Mouse (Mus musculus): ENCODE measurements around the gene Gipc3. TPM values are rescaled to one million over a fixed set of nuclear protein-coding genes. Genes with fewer than 3 reads are reported as not detected.

Gene Gipc3
- total RNA-seq, 2 experiments from 2014 or later: 1.7 to 1.8 TPM

GRCm38 (mm10) chr10:81285694-81286450, 57.2 kb downstream of the Gipc3 start:
- peak overlapping the region; percentile 54 for H3K4me3 ChIP-seq
- DNase-seq (ENCODE audit: low spot score in 2 of 2): peak; percentile 73 to 88
- H3K27ac ChIP-seq: no peak overlapping the region
- TF ChIP-seq CTCF (conservative IDR thresholded peaks at IDR 0.05): peak; percentile 33; the same call in 1 of the 2 replicates

Small RNA genes within 50 kb of the gene (microRNA-seq; reads per million reads assigned to microRNA genes)
- 1.3 to 2.9 reads per million in 2 experiments for gene Mir6913

Other genes starting within 250 kb of the Gipc3 start
- under 1 TPM; 0.20 to 0.66 TPM for gene Creb3l3, start 244.4 kb downstream of the Gipc3 start, total RNA-seq (2021)
- 100 to 1,000 TPM; 132 to 139 TPM for gene Map2k2, start 237.4 kb downstream of the Gipc3 start, total RNA-seq (2021)
- gene Zbtb7a, start 208.0 kb downstream of the Gipc3 start, total RNA-seq (2021): 100 to 1,000 TPM; 103 to 109 TPM
- 10 to 100 TPM; 29.4 to 29.5 TPM for gene Pias4, start 175.3 kb downstream of the Gipc3 start, total RNA-seq (2021)
- gene Eef2, start 166.6 kb downstream of the Gipc3 start, total RNA-seq (2021): 100 to 1,000 TPM; 907 to 909 TPM
- 10 to 100 TPM; 73.6 to 78.4 TPM for gene Dapk3, start 160.3 kb downstream of the Gipc3 start, total RNA-seq (2021)
- not detected for gene 4930442H23Rik, start 159.4 kb downstream of the Gipc3 start, total RNA-seq (2021)
- gene Nmrk2, start 141.2 kb downstream of the Gipc3 start, total RNA-seq (2021): under 1 TPM; 0.32 to 0.33 TPM
- 100 to 1,000 TPM; 144 to 150 TPM for gene Atcay, start 112.4 kb downstream of the Gipc3 start, total RNA-seq (2021)
- gene Zfr2, start 110.1 kb downstream of the Gipc3 start, total RNA-seq (2021): 10 to 100 TPM; 66.2 to 70.2 TPM
- 100 to 1,000 TPM; 260 to 267 TPM for gene Matk, start 90.3 kb downstream of the Gipc3 start, total RNA-seq (2021)
- 10 to 100 TPM; 37.4 to 42.0 TPM for gene Mrpl54, start 76.3 kb downstream of the Gipc3 start, total RNA-seq (2021)
- gene Apba3, start 76.3 kb downstream of the Gipc3 start, total RNA-seq (2021): 10 to 100 TPM; 32.6 to 37.3 TPM
- under 1 TPM; 0.54 to 0.91 TPM for gene Tjp3, start 51.7 kb downstream of the Gipc3 start, total RNA-seq (2021)
- 100 to 1,000 TPM; 308 to 314 TPM for gene Pip5k1c, start 50.3 kb downstream of the Gipc3 start, total RNA-seq (2021)
- gene Cactin, start 22.2 kb downstream of the Gipc3 start, total RNA-seq (2021): 10 to 100 TPM; 27.6 to 30.7 TPM
- gene Tbxa2r, start 14.5 kb downstream of the Gipc3 start, total RNA-seq (2021): 1 to 10 TPM; 1.3 to 1.4 TPM
- gene Hmg20b, start 7.2 kb upstream of the Gipc3 start, total RNA-seq (2021): 10 to 100 TPM; 27.5 to 30.8 TPM
- 10 to 100 TPM; 42.8 to 45.9 TPM for gene Mfsd12, start 14.2 kb upstream of the Gipc3 start, total RNA-seq (2021)
- gene 4930404N11Rik, start 22.6 kb upstream of the Gipc3 start, total RNA-seq (2021): 1 to 10 TPM; 1.6 to 2.4 TPM
- gene Fzr1, start 35.2 kb upstream of the Gipc3 start, total RNA-seq (2021): 10 to 100 TPM; 70.1 to 72.0 TPM
- 10 to 100 TPM; 75.9 to 79.7 TPM for gene Dohh, start 41.2 kb upstream of the Gipc3 start, total RNA-seq (2021)
- 1 to 10 TPM; 4.4 to 6.1 TPM for gene Gm48551, start 41.2 kb upstream of the Gipc3 start, total RNA-seq (2021)
- 1 to 10 TPM; 5.5 to 8.1 TPM for gene Gm48552, start 45.7 kb upstream of the Gipc3 start, total RNA-seq (2021)
- gene Smim24, start 49.8 kb upstream of the Gipc3 start, total RNA-seq (2021): 1 to 10 TPM; 1.9 to 2.1 TPM
- gene Nfic, start 112.4 kb upstream of the Gipc3 start, total RNA-seq (2021): 10 to 100 TPM; 60.0 to 60.1 TPM
- gene Celf5, start 139.4 kb upstream of the Gipc3 start, total RNA-seq (2021): 100 to 1,000 TPM; 286 to 287 TPM
- 10 to 100 TPM; 83.1 to 93.5 TPM for gene Ncln, start 153.1 kb upstream of the Gipc3 start, total RNA-seq (2021)
- under 1 TPM; 0.39 to 0.95 TPM for gene S1pr4, start 156.9 kb upstream of the Gipc3 start, total RNA-seq (2021)
- 1 to 10 TPM; 1.9 to 2.5 TPM for gene Gna15, start 181.0 kb upstream of the Gipc3 start, total RNA-seq (2021)
- gene Gna11, start 201.9 kb upstream of the Gipc3 start, total RNA-seq (2021): 100 to 1,000 TPM; 118 to 123 TPM
- 100 to 1,000 TPM; 702 to 736 TPM for gene Aes, start 216.2 kb upstream of the Gipc3 start, total RNA-seq (2021)
- 10 to 100 TPM; 34.0 to 46.8 TPM for gene Tle2, start 231.3 kb upstream of the Gipc3 start, total RNA-seq (2021)

Measured in layer of hippocampus, adult 2 months (tissue).